Mouse (Mus musculus): Measurements from ENCODE around the gene Klhl25. TPM values are rescaled to one million over a fixed set of nuclear protein-coding genes. Genes with fewer than 3 reads are reported as not detected.
A peak's percentile ranks its signal among the peaks of the same experiment; 100 is the strongest.
"Not testable (repeated sequence)": the region's sequence is repeated elsewhere in the genome, so short reads cannot be mapped to it uniquely, and the experiment has no call there.

The Klhl25 gene
- total and polyA plus RNA-seq, 2 experiments from 2014 or later, result 12.6 to 34.2 TPM

- no peaks in the 10 kb centered on the region for H3K36me3 ChIP-seq (ENCODE audit: insufficient read depth, low read length)
- DNase-seq (ENCODE audit: low spot score) (no peak), ATAC-seq (ENCODE audit: low FRiP score) (no peak)
- no peak overlapping the region for H3K4me2 ChIP-seq (ENCODE audit: low read depth, low read length, poor library complexity, severe bottlenecking)
- H3K4me1 ChIP-seq (ENCODE audit: insufficient read depth, low read length), result no peaks in the 10 kb centered on the region
- no peaks in the 10 kb centered on the region for H3K27me3 ChIP-seq (ENCODE audit: insufficient read depth, low read length)
- no peak for TF ChIP-seq CTCF (IDR thresholded peaks at IDR 0.05)
- WGBS, result 91% methylated on average over 1 of the region's 1 CpGs
- H3K9me3 ChIP-seq (ENCODE audit: low read length), result no peaks in the 10 kb centered on the region
- H3K27ac ChIP-seq (ENCODE audit: low read depth, low read length), result no peak overlapping the region
- no peak overlapping the region for H3K9ac ChIP-seq (replicated peaks; ENCODE audit: low read length, poor library complexity, severe bottlenecking)
- no peak overlapping the region for H3K4me3 ChIP-seq (ENCODE audit: low read depth, low read length)
These were observed 20.8 kb upstream of the Klhl25 start for GRCm38 (mm10) chr7:75827357-75827756.

GRCm38 (mm10) chr7:75827850-75828249 is 20.3 kb upstream of the Klhl25 start:
- ATAC-seq (ENCODE audit: low FRiP score), result no peak

GRCm38 (mm10) chr7:75828536-75828935 is 19.6 kb upstream of the Klhl25 start:
- Histone ChIP-seq H3K4me2 (ENCODE audit: low read depth, low read length, poor library complexity, severe bottlenecking) (no peak overlapping the region), H3K4me1 (ENCODE audit: insufficient read depth, low read length) (no peaks in the 10 kb centered on the region), H3K4me3 (ENCODE audit: low read depth, low read length) (no peak overlapping the region), H3K9ac (replicated peaks; ENCODE audit: low read length, poor library complexity, severe bottlenecking) (no peak overlapping the region), H3K27me3 (ENCODE audit: insufficient read depth, low read length) (no peaks in the 10 kb centered on the region), H3K27ac (ENCODE audit: low read depth, low read length) (no peak overlapping the region), H3K36me3 (ENCODE audit: insufficient read depth, low read length) (no peaks in the 10 kb centered on the region), H3K9me3 (ENCODE audit: low read length) (no peaks in the 10 kb centered on the region)
- no peak for TF ChIP-seq CTCF (IDR thresholded peaks at IDR 0.05)
- DNase-seq (ENCODE audit: low spot score) (no peak), ATAC-seq (ENCODE audit: low FRiP score) (no peak)
- WGBS, result 86% methylated on average over 5 of the region's 5 CpGs

More at GRCm38 (mm10) chr7:75827850-75828249, 20.3 kb upstream of the Klhl25 start:
- 36% methylated on average over 10 of the region's 10 CpGs for WGBS
- Histone ChIP-seq H3K9me3 (ENCODE audit: low read length) (no peaks in the 10 kb centered on the region), H3K36me3 (ENCODE audit: insufficient read depth, low read length) (no peaks in the 10 kb centered on the region), H3K27me3 (ENCODE audit: insufficient read depth, low read length) (no peaks in the 10 kb centered on the region), H3K27ac (ENCODE audit: low read depth, low read length) (no peak overlapping the region), H3K4me2 (ENCODE audit: low read depth, low read length, poor library complexity, severe bottlenecking) (no peak overlapping the region), H3K9ac (replicated peaks; ENCODE audit: low read length, poor library complexity, severe bottlenecking) (no peak overlapping the region), H3K4me1 (ENCODE audit: insufficient read depth, low read length) (no peaks in the 10 kb centered on the region), H3K4me3 (ENCODE audit: low read depth, low read length) (no peak overlapping the region)
- peak; percentile 74 for DNase-seq (ENCODE audit: low spot score)
- peak; percentile 80 for TF ChIP-seq CTCF (IDR thresholded peaks at IDR 0.05)

- 67% methylated on average over 6 of the region's 6 CpGs for WGBS
- TF ChIP-seq CTCF (IDR thresholded peaks at IDR 0.05), result peak; percentile 20; the same call in 1 of the 2 replicates
- no peak for DNase-seq (ENCODE audit: low spot score)
- no peak for ATAC-seq (ENCODE audit: low FRiP score)
- Histone ChIP-seq H3K4me1 (ENCODE audit: insufficient read depth, low read length) (no peaks in the 10 kb centered on the region), H3K27me3 (ENCODE audit: insufficient read depth, low read length) (no peaks in the 10 kb centered on the region), H3K4me3 (ENCODE audit: low read depth, low read length) (no peak overlapping the region), H3K9ac (replicated peaks; ENCODE audit: low read length, poor library complexity, severe bottlenecking) (no peak overlapping the region), H3K4me2 (ENCODE audit: low read depth, low read length, poor library complexity, severe bottlenecking) (no peak overlapping the region), H3K9me3 (ENCODE audit: low read length) (no peaks in the 10 kb centered on the region), H3K36me3 (ENCODE audit: insufficient read depth, low read length) (no peaks in the 10 kb centered on the region), H3K27ac (ENCODE audit: low read depth, low read length) (no peak overlapping the region)
These were observed 17.7 kb upstream of the Klhl25 start for GRCm38 (mm10) chr7:75830251-75831060.

GRCm38 (mm10) chr7:75833960-75834359 is 14.2 kb upstream of the Klhl25 start:
- H3K9me3 ChIP-seq (ENCODE audit: low read length), result not testable (repeated sequence)
- 78% methylated on average over 3 of the region's 4 CpGs for WGBS

GRCm38 (mm10) chr7:75834932-75835631 is 13.0 kb upstream of the Klhl25 start:
- H3K4me2 ChIP-seq (ENCODE audit: low read depth, low read length, poor library complexity, severe bottlenecking); DNase-seq (ENCODE audit: low spot score); H3K4me1 ChIP-seq (ENCODE audit: insufficient read depth, low read length); ATAC-seq (ENCODE audit: low FRiP score); H3K4me3 ChIP-seq (ENCODE audit: low read depth, low read length); H3K9ac ChIP-seq (replicated peaks; ENCODE audit: low read length, poor library complexity, severe bottlenecking); H3K36me3 ChIP-seq (ENCODE audit: insufficient read depth, low read length); H3K9me3 ChIP-seq (ENCODE audit: low read length); H3K27me3 ChIP-seq (ENCODE audit: insufficient read depth, low read length); H3K27ac ChIP-seq (ENCODE audit: low read depth, low read length): not testable (repeated sequence)
- 84% methylated on average over 3 of the region's 6 CpGs for WGBS

More at GRCm38 (mm10) chr7:75833960-75834359, 14.2 kb upstream of the Klhl25 start:
- not testable (repeated sequence) for H3K27ac ChIP-seq (ENCODE audit: low read depth, low read length); H3K27me3 ChIP-seq (ENCODE audit: insufficient read depth, low read length); H3K36me3 ChIP-seq (ENCODE audit: insufficient read depth, low read length); H3K4me2 ChIP-seq (ENCODE audit: low read depth, low read length, poor library complexity, severe bottlenecking); H3K4me3 ChIP-seq (ENCODE audit: low read depth, low read length); ATAC-seq (ENCODE audit: low FRiP score); H3K4me1 ChIP-seq (ENCODE audit: insufficient read depth, low read length); DNase-seq (ENCODE audit: low spot score); H3K9ac ChIP-seq (replicated peaks; ENCODE audit: low read length, poor library complexity, severe bottlenecking)
